Mouse (Mus musculus): ENCODE results near the gene Tenm2. TPM values are rescaled to one million over a fixed set of nuclear protein-coding genes. Genes with fewer than 3 reads are reported as not detected.

The Tenm2 gene
- polyA plus RNA-seq, 1 experiment from 2014 or later = 1.5 TPM

- Histone ChIP-seq H3K9me3 (replicated peaks; ENCODE audit: control insufficient read depth, low read length) (no peaks in the 10 kb centered on the region), H3K4me3 (ENCODE audit: low read depth, low read length) (no peak overlapping the region), H3K27ac (replicated peaks; ENCODE audit: low read depth, low read length) (no peak overlapping the region), H3K4me1 (ENCODE audit: control insufficient read depth, insufficient read depth, low read length) (no peaks in the 10 kb centered on the region), H3K36me3 (replicated peaks; ENCODE audit: control insufficient read depth, insufficient read depth, low read depth, low read length) (no peaks in the 10 kb centered on the region), H3K4me2 (ENCODE audit: low read depth, low read length) (no peak overlapping the region), H3K9ac (replicated peaks; ENCODE audit: low read length) (no peak overlapping the region), H3K27me3 (ENCODE audit: control insufficient read depth, insufficient read depth, low read length) (no peaks in the 10 kb centered on the region)
- DNase-seq (ENCODE audit: low spot score) (no peak), ATAC-seq (replicated peaks; ENCODE audit: insufficient number of reproducible peaks, low FRiP score, low TSS enrichment, low read depth) (no peak)
- 69% methylated on average over 12 of the region's 12 CpGs for WGBS
Observed at GRCm38 (mm10) chr11:36486092-36486491, 749.7 kb downstream of the Tenm2 start.

DNA sequence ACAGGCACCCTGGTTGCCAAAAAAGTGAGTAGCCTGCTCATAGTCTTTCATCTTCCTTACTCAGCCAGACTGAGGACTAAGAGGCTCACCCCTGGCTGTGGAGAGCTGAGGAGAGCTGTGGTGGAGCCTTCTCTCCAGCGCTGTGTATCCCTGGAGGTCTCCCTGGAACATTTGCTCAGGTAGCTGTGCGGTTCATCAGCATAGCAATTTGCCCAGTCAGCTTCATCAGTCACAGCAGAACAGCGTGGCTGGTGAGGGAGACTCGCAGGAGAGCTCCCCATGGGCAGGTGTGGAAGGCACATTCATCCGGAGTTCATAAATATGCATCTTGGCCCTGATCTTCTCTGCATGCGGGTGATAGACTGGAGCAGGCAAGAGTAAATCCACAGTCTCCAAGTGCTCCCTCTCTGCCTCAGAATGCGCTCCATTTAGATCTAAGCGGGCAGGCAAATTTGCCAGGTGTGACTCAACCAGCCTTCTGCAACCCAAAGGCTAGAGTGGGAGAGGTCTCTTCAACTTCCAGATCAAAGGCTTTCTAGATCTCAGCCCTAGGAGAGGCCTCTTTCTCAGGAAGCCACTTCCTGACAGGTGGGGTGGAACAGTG lies 751.2 kb downstream of the Tenm2 start:
- H3K4me2 ChIP-seq (ENCODE audit: low read depth, low read length) = no peak overlapping the region
- no peaks in the 10 kb centered on the region for H3K36me3 ChIP-seq (replicated peaks; ENCODE audit: control insufficient read depth, insufficient read depth, low read depth, low read length)
- no peaks in the 10 kb centered on the region for H3K9me3 ChIP-seq (replicated peaks; ENCODE audit: control insufficient read depth, low read length)
- whole genome bisulfite sequencing = 56% methylated on average over 8 of the region's 8 CpGs
- H3K4me1 ChIP-seq (ENCODE audit: control insufficient read depth, insufficient read depth, low read length) = no peaks in the 10 kb centered on the region
- ATAC-seq (replicated peaks; ENCODE audit: insufficient number of reproducible peaks, low FRiP score, low TSS enrichment, low read depth) (no peak), DNase-seq (ENCODE audit: low spot score) (no peak)
- no peaks in the 10 kb centered on the region for H3K27me3 ChIP-seq (ENCODE audit: control insufficient read depth, insufficient read depth, low read length)
- H3K9ac ChIP-seq (replicated peaks; ENCODE audit: low read length) = no peak overlapping the region
- no peak overlapping the region for H3K4me3 ChIP-seq (ENCODE audit: low read depth, low read length)
- H3K27ac ChIP-seq (replicated peaks; ENCODE audit: low read depth, low read length) = no peak overlapping the region

GRCm38 (mm10) chr11:36482136-36482535 lies 753.6 kb downstream of the Tenm2 start:
- Histone ChIP-seq H3K9me3 (replicated peaks; ENCODE audit: control insufficient read depth, low read length) (no peaks in the 10 kb centered on the region), H3K4me3 (ENCODE audit: low read depth, low read length) (no peak overlapping the region), H3K9ac (replicated peaks; ENCODE audit: low read length) (no peak overlapping the region), H3K4me1 (ENCODE audit: control insufficient read depth, insufficient read depth, low read length) (no peaks in the 10 kb centered on the region), H3K36me3 (replicated peaks; ENCODE audit: control insufficient read depth, insufficient read depth, low read depth, low read length) (no peaks in the 10 kb centered on the region), H3K27me3 (ENCODE audit: control insufficient read depth, insufficient read depth, low read length) (no peaks in the 10 kb centered on the region), H3K4me2 (ENCODE audit: low read depth, low read length) (no peak overlapping the region), H3K27ac (replicated peaks; ENCODE audit: low read depth, low read length) (no peak overlapping the region)
- ATAC-seq (replicated peaks; ENCODE audit: insufficient number of reproducible peaks, low FRiP score, low TSS enrichment, low read depth) (no peak), DNase-seq (ENCODE audit: low spot score) (no peak)
- WGBS = 92% methylated on average over 8 of the region's 8 CpGs

- H3K9me3 ChIP-seq (replicated peaks; ENCODE audit: control insufficient read depth, low read length) = no peaks in the 10 kb centered on the region
- H3K27ac ChIP-seq (replicated peaks; ENCODE audit: low read depth, low read length) = no peak overlapping the region
- no peaks in the 10 kb centered on the region for H3K27me3 ChIP-seq (ENCODE audit: control insufficient read depth, insufficient read depth, low read length)
- no peak overlapping the region for H3K4me3 ChIP-seq (ENCODE audit: low read depth, low read length)
- DNase-seq (ENCODE audit: low spot score) (no peak), ATAC-seq (replicated peaks; ENCODE audit: insufficient number of reproducible peaks, low FRiP score, low TSS enrichment, low read depth) (no peak)
- H3K9ac ChIP-seq (replicated peaks; ENCODE audit: low read length) = no peak overlapping the region
- H3K4me1 ChIP-seq (ENCODE audit: control insufficient read depth, insufficient read depth, low read length) = no peaks in the 10 kb centered on the region
- 72% methylated on average over 7 of the region's 7 CpGs for WGBS
- H3K4me2 ChIP-seq (ENCODE audit: low read depth, low read length) = no peak overlapping the region
- H3K36me3 ChIP-seq (replicated peaks; ENCODE audit: control insufficient read depth, insufficient read depth, low read depth, low read length) = no peaks in the 10 kb centered on the region
Observed at GRCm38 (mm10) chr11:36481524-36481923, 754.2 kb downstream of the Tenm2 start.

DNA sequence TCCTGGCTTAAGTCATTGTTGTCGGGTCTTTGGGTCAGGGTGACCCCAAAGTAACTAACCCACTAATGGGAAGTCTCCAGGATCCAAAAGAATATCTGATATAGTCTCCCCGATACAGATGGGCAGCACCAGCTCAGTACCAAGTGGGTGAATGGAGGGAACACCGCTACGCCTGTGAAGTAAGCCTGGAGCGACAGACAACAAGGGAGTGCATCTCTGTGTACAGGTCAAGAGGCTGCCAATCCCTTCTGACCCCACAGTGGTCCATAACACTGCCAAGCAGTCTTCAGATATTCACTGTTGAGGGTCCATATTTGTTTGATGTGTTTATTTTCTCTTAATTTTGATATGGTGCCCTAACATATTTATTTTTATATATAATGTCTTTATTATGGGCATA lies 754.7 kb downstream of the Tenm2 start:
- ATAC-seq (replicated peaks; ENCODE audit: insufficient number of reproducible peaks, low FRiP score, low TSS enrichment, low read depth) (no peak), DNase-seq (ENCODE audit: low spot score) (no peak)
- H3K4me3 ChIP-seq (ENCODE audit: low read depth, low read length) = no peak overlapping the region
- no peak overlapping the region for H3K4me2 ChIP-seq (ENCODE audit: low read depth, low read length)
- H3K27me3 ChIP-seq (ENCODE audit: control insufficient read depth, insufficient read depth, low read length) = no peaks in the 10 kb centered on the region
- no peak overlapping the region for H3K9ac ChIP-seq (replicated peaks; ENCODE audit: low read length)
- WGBS = 86% methylated on average over 5 of the region's 5 CpGs
- no peak overlapping the region for H3K27ac ChIP-seq (replicated peaks; ENCODE audit: low read depth, low read length)
- no peaks in the 10 kb centered on the region for H3K36me3 ChIP-seq (replicated peaks; ENCODE audit: control insufficient read depth, insufficient read depth, low read depth, low read length)
- H3K9me3 ChIP-seq (replicated peaks; ENCODE audit: control insufficient read depth, low read length) = no peaks in the 10 kb centered on the region
- H3K4me1 ChIP-seq (ENCODE audit: control insufficient read depth, insufficient read depth, low read length) = no peaks in the 10 kb centered on the region

DNA sequence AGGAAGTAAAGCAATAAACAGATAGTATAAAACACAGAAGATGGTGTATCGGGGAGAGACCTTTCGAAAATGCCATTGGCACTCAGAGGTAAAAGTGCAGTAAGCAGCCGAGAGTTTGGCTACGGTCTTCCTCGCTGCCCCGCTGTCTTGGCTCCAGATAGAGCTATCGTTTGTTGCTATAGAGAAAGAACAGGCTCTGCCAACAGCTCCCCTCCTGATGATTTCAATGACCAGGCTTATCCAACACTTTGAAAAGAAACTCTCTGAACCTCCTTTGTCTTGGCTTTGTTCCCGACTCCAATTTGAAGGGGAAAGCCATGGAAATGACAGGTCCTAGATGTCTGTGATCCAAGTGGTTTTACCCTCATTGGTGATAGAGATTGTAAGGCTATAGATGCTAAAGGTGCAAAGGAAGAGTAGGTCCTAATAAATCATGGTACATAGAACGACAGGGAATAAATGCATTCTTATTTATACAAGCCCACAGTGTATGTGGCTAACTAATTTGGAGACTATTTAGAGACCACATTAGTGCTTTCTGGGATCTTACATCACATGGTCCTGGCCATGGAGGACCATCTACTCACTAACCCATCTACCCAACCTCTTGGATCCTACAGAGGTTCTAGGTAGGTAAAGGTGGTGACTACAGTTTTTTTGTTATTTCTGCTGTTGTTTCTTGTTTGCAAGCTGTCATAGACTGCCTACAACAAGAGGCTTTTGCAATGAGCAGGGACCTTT lies 765.8 kb downstream of the Tenm2 start:
- WGBS = 81% methylated on average over 9 of the region's 9 CpGs
- no peak for ATAC-seq (replicated peaks; ENCODE audit: insufficient number of reproducible peaks, low FRiP score, low TSS enrichment, low read depth)
- DNase-seq (ENCODE audit: low spot score) = no peak
- Histone ChIP-seq H3K36me3 (replicated peaks; ENCODE audit: control insufficient read depth, insufficient read depth, low read depth, low read length) (no peaks in the 10 kb centered on the region), H3K27ac (replicated peaks; ENCODE audit: low read depth, low read length) (no peak overlapping the region), H3K4me2 (ENCODE audit: low read depth, low read length) (no peak overlapping the region), H3K9ac (replicated peaks; ENCODE audit: low read length) (no peak overlapping the region), H3K4me3 (ENCODE audit: low read depth, low read length) (no peak overlapping the region), H3K27me3 (ENCODE audit: control insufficient read depth, insufficient read depth, low read length) (no peaks in the 10 kb centered on the region), H3K9me3 (replicated peaks; ENCODE audit: control insufficient read depth, low read length) (no peaks in the 10 kb centered on the region), H3K4me1 (ENCODE audit: control insufficient read depth, insufficient read depth, low read length) (no peaks in the 10 kb centered on the region)

- Histone ChIP-seq H3K4me2 (ENCODE audit: low read depth, low read length) (no peak overlapping the region), H3K27ac (replicated peaks; ENCODE audit: low read depth, low read length) (no peak overlapping the region), H3K9me3 (replicated peaks; ENCODE audit: control insufficient read depth, low read length) (no peaks in the 10 kb centered on the region), H3K4me1 (ENCODE audit: control insufficient read depth, insufficient read depth, low read length) (no peaks in the 10 kb centered on the region), H3K27me3 (ENCODE audit: control insufficient read depth, insufficient read depth, low read length) (no peaks in the 10 kb centered on the region), H3K4me3 (ENCODE audit: low read depth, low read length) (no peak overlapping the region), H3K9ac (replicated peaks; ENCODE audit: low read length) (no peak overlapping the region), H3K36me3 (replicated peaks; ENCODE audit: control insufficient read depth, insufficient read depth, low read depth, low read length) (no peaks in the 10 kb centered on the region)
- 73% methylated on average over 6 of the region's 6 CpGs for WGBS
- ATAC-seq (replicated peaks; ENCODE audit: insufficient number of reproducible peaks, low FRiP score, low TSS enrichment, low read depth) = no peak
- no peak for DNase-seq (ENCODE audit: low spot score)
Observed at GRCm38 (mm10) chr11:36458451-36458850, 777.3 kb downstream of the Tenm2 start.

GRCm38 (mm10) chr11:36454076-36454475 lies 781.7 kb downstream of the Tenm2 start:
- ATAC-seq (replicated peaks; ENCODE audit: insufficient number of reproducible peaks, low FRiP score, low TSS enrichment, low read depth) = no peak
- H3K9me3 ChIP-seq (replicated peaks; ENCODE audit: control insufficient read depth, low read length) = no peaks in the 10 kb centered on the region
- no peak for DNase-seq (ENCODE audit: low spot score)
- H3K27ac ChIP-seq (replicated peaks; ENCODE audit: low read depth, low read length) = no peak overlapping the region
- no peaks in the 10 kb centered on the region for H3K36me3 ChIP-seq (replicated peaks; ENCODE audit: control insufficient read depth, insufficient read depth, low read depth, low read length)
- no peaks in the 10 kb centered on the region for H3K4me1 ChIP-seq (ENCODE audit: control insufficient read depth, insufficient read depth, low read length)
- H3K9ac ChIP-seq (replicated peaks; ENCODE audit: low read length) = no peak overlapping the region
- 82% methylated on average over 6 of the region's 6 CpGs for WGBS
- no peak overlapping the region for H3K4me3 ChIP-seq (ENCODE audit: low read depth, low read length)
- H3K27me3 ChIP-seq (ENCODE audit: control insufficient read depth, insufficient read depth, low read length) = no peaks in the 10 kb centered on the region
- H3K4me2 ChIP-seq (ENCODE audit: low read depth, low read length) = no peak overlapping the region
